Mouse (Mus musculus) cerebellum, adult (tissue): ENCODE data around the gene Col6a6.
A peak's percentile ranks its signal among the peaks of the same experiment; 100 is the strongest.
"Not testable (repeated sequence)": the region's sequence is repeated elsewhere in the genome, so short reads cannot be mapped to it uniquely, and the experiment has no call there.

ENCODE experiments used
- ATAC-seq: cut with Nextera tagmentation; 2 replicates; pipeline ENCODE4 v1.9.2; 2017; ENCODE audit warnings: mild to moderate bottlenecking, moderate library complexity, mixed read lengths; ENCODE audit not compliant: insufficient number of reproducible peaks, low FRiP score, low TSS enrichment

Gene Col6a6

DNA sequence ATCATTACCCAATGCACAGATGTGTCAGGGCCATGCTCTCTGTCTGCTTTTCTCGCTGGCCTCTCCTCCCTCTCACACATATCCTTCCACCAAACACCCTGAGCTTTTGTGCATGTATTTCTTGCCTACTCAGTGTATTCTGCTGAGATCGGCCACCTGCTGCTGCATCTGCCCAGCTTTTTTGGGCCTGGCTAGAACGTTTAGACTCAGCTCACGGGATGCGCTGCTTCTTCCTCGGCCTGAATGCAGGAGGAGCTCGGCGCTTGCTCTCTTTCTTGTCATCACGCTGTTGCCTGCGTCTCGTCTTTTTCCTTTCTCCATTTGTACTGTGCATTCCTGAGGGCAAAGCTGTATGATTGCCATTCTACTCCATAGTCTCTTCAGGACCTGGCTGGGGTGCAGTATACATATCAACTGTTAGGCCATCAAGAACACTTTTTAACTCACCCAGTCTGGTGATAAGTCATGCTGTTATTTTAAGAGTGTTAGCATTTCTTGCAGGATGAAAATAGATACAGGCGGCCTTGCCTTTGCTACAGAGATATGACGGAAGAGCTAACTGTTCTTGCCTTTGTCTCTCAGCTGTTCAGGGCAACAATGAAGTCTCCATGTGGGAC lies 143.3 kb downstream of the Col6a6 start:
- no peak for ATAC-seq

DNA sequence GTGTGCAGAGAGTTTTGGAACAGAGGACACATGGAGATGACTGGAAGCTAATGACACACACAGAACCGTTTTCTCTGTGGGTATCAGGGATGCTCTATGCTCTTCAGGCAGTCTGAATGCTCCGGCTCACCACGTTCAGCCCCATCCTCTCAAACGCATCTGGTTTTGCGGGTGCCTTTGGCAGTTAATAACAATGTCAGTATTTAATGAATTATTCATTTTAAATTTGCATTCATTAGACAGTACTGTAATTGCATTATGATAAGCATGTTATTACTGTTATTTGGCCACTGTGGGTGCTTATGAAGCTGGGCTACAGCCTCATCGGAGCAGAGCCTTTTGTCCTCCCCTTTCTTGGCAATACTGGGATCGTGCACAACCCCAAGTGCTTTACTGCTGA lies 146.6 kb downstream of the Col6a6 start:
- no peak for ATAC-seq

DNA sequence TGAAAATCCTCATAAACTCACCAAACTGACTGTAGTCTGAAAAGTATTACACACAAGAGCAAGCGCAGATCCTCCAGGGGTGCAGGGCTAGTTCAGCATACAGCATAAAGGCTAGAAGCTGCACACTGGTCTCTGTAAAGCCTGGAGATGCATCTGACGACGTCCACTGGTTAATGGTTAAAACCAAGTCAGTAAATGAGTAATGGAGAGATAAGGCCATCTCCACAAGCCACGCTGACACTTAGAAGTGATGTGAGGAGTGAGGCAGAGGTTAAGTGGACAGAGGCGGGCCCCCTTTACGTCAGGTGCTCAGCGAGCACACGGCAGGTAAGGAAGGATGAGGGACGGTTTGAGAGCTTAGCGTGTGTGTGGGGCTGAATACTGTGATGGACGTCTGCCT lies 152.0 kb downstream of the Col6a6 start:
- no peak for ATAC-seq

- no peak for ATAC-seq
Observed at GRCm38 (mm10) chr9:105672032-105672431, 155.9 kb downstream of the Col6a6 start.

GRCm38 (mm10) chr9:105670916-105671315 lies 157.0 kb downstream of the Col6a6 start:
- ATAC-seq: no peak

DNA sequence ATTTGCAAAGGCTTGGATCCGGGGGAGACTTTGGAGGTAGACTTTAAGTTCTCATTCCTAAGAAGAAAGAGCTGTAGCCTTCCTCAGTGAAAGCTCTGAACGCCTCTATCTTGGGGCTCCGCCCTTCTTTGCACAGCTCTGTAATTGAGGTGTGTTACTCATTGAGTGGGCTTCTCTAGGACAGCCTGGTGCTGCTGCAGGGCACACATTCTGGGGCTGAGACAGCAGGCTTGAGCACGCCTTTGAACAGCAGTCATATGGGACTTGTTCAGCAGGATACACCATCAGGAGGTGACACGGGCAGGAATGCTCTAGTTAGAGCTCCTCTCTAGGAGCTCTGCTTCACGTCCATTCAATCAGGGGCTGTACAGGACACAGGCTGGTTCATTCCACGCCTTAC lies 162.7 kb downstream of the Col6a6 start:
- ATAC-seq: no peak

GRCm38 (mm10) chr9:105659877-105660276 lies 168.1 kb downstream of the Col6a6 start:
- ATAC-seq: no peak

DNA sequence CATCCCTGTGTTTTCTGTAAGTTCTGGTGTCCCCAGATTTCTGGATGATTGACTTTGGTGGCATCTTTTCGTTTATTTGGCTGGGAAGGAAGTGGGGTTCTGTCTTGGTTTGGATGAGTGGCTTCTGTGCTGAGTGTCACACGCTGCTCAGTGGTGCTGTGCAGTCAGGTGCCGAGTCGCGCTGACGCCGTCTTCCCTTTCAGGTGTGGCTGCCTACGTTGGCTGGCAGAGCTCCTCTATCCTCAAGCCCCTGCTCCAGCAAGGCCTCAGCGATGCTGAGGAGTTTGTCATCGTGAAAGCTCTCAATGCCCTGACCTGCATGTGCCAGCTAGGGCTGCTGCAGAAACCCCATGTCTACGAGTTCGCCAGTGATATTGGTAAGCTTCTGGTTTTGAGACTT lies 169.7 kb downstream of the Col6a6 start:
- ATAC-seq: no peak

GRCm38 (mm10) chr9:105656189-105656588 lies 171.8 kb downstream of the Col6a6 start:
- no peak for ATAC-seq

DNA sequence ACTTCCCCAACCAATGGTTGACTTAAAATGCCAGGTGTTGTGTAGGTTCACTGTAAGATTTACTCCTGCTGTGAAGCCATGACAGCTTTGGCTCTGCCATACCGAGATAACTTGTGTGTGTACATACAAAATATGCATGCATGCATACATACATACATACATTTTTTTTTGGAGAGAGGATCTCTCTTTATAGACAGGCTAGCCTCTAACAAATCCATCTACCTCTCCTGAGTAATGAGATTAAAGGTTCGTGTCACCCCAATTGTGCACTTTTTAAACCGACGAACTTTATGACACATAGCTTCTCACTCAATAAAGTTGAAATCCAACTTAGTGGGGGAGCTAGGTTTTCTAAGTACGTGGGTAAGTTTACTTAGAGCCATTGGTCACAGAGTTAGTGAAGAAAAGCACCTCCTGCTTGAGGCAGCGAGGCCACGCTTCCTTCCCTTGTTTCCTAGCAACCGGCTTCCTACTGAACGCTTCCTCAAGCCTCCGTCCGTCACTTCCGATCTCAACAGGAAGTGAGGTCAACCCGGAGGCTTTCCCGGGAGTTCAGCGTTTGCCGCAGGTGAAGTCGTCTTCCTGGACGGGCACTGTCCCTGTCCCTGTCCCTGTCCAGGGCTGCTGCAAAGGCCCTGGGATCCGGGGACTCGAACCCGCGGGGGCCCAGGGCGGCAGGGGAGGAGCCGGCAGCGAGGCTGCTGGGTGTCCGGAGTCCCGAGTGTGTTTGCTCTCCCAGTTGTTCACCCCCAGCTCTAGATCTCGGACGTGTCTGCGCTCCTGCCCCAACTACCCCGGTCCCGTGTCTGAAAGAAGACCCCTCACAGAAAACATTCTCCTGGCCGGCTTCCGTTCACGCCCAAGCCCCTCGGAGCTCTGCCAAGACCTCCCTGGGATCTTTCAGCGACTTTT lies 185.2 kb downstream of the Col6a6 start, which contains the start of gene Pik3r4:
Gene Pik3r4 (plus strand): TSS at position 519 of the 912 bp plus-strand sequence.
- ATAC-seq: peak; percentile 97

DNA sequence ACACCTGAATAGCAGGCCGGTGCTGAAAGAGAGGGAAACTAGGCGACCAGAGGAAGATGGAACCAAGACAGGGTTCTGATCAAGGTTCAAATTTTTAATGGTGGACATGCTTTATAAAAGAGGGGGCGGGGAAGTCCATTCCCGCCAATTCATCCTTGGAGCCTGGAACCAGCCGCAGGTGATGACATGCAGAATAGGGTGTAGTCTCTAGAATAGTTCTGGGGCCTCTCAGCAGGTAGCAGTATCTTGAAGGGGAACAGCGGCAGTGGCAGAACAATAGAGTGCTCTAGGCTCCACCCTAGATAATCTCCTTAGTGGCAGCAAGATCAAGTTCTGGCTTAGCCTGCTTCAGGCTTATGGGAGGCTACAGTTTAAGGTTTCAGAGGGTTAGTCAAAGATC lies 186.6 kb downstream of the Col6a6 start:
- ATAC-seq: not testable (repeated sequence)
